Mouse (Mus musculus) liver, adult 2 months (tissue): ENCODE data around the gene Syt16. TPM values are rescaled to one million over a fixed set of nuclear protein-coding genes. Genes with fewer than 3 reads are reported as not detected.

Experiments used
- DNase-seq: peaks from one replicate; pipeline ENCODE4 v3.0.0-alpha.2; 2011; ENCODE audit warnings: low read depth, low spot score; ENCODE audit errors: extremely low read depth
- H3K27ac ChIP-seq: fragments of 200-500 bp; replicated peaks from 2 replicates; pipeline ENCODE4 v1.5.1; 2012; ENCODE audit warnings: low read depth, mild to moderate bottlenecking, control low read depth, inconsistent platforms, low read length; ENCODE audit not compliant: insufficient read depth
- H3K27me3 ChIP-seq: fragments of 200-500 bp; 2 replicates; pipeline ENCODE4 v1.6.1; 2012; ENCODE audit warnings: mild to moderate bottlenecking, moderate library complexity, low read length, inconsistent platforms; ENCODE audit not compliant: control insufficient read depth, insufficient read depth
- H3K36me3 ChIP-seq: fragments of 200-500 bp; 2 replicates; pipeline ENCODE4 v1.6.1; 2012; ENCODE audit warnings: low read length, inconsistent platforms; ENCODE audit not compliant: control insufficient read depth, insufficient read depth
- H3K4me1 ChIP-seq: fragments of 200-500 bp; 2 replicates; pipeline ENCODE4 v1.6.1; 2011; ENCODE audit warnings: low read length; ENCODE audit not compliant: control insufficient read depth, insufficient read depth
- H3K4me3 ChIP-seq: fragments of 200-500 bp; 2 replicates; pipeline ENCODE4 v1.5.1; 2011; ENCODE audit warnings: low read depth, mild to moderate bottlenecking, control low read depth, low read length, moderate library complexity; ENCODE audit not compliant: insufficient read depth
- H3K79me2 ChIP-seq: fragments of 200-500 bp; 2 replicates; pipeline ENCODE4 v1.6.1; 2012; ENCODE audit warnings: inconsistent platforms, mild to moderate bottlenecking, low read length, moderate library complexity; ENCODE audit not compliant: control insufficient read depth, insufficient read depth
- H3K9ac ChIP-seq: fragments of 200-500 bp; 2 replicates; pipeline ENCODE4 v1.6.1; 2012; ENCODE audit warnings: low read depth, mild to moderate bottlenecking, control low read depth, inconsistent platforms, low read length
- CTCF ChIP-seq: fragments of 200-500 bp; IDR thresholded peaks from 2 replicates; pipeline ENCODE4 v1.5.1; 2011; ENCODE audit warnings: low read depth, low read length, control low read depth
- POLR2A ChIP-seq: fragments of 200-500 bp; IDR thresholded peaks from 2 replicates; pipeline ENCODE4 v1.6.1; 2011; ENCODE audit warnings: low read length, control low read depth; ENCODE audit not compliant: insufficient read depth; ENCODE audit errors: extremely low read depth
- WGBS: fragments of 180-500 bp; shearing (Covaris S2); methylation state at CpG from one replicate; pipeline ENCODE4 v1.1.7; 2018; 5-methylcytosine and 5-hydroxymethylcytosine counted together
- polyA plus RNA-seq: library from polyadenylated mRNA; depleted of rRNA; stranded (reverse); fragments of >200 nt; gene quantifications from 2 replicates; pipeline ENCODE4 v1.2.3, GENCODE M21; 2012
- total RNA-seq: library from RNA; depleted of rRNA; stranded (reverse); fragments of >200 nt; gene quantifications from 2 replicates; pipeline ENCODE4 v1.2.3, GENCODE M21; 2014

Syt16 gene
- total and polyA plus RNA-seq, 2 experiments, result not detected

- no peak overlapping the region for H3K4me3 ChIP-seq
- no peak for DNase-seq
- no peaks in the 10 kb centered on the region for H3K4me1 ChIP-seq
- H3K9ac ChIP-seq, result no peak overlapping the region
- TF ChIP-seq CTCF, result no peak
- TF ChIP-seq POLR2A, result no peak
- no peaks in the 10 kb centered on the region for H3K27me3 ChIP-seq
- no peaks in the 10 kb centered on the region for H3K79me2 ChIP-seq
- H3K36me3 ChIP-seq, result peaks cover 49% of the 10 kb centered on the region
- 93% methylated on average over 3 of the region's 3 CpGs for whole genome bisulfite sequencing
- no peak overlapping the region for H3K27ac ChIP-seq
Measured at GRCm38 (mm10) chr12:73978144-73978543, 19.3 kb upstream of the Syt16 start.

- H3K36me3 ChIP-seq, result peaks cover 53% of the 10 kb centered on the region
- WGBS, result 88% methylated on average over 5 of the region's 5 CpGs
- no peaks in the 10 kb centered on the region for H3K79me2 ChIP-seq
- no peak overlapping the region for H3K27ac ChIP-seq
- H3K27me3 ChIP-seq, result no peaks in the 10 kb centered on the region
- no peak overlapping the region for H3K4me3 ChIP-seq
- H3K9ac ChIP-seq, result no peak overlapping the region
- TF ChIP-seq CTCF (no peak), POLR2A (no peak)
- H3K4me1 ChIP-seq, result no peaks in the 10 kb centered on the region
- DNase-seq, result no peak
Measured at GRCm38 (mm10) chr12:73979667-73980066, 17.8 kb upstream of the Syt16 start.

- peak; percentile 6 for DNase-seq
- H3K9ac ChIP-seq, result no peak overlapping the region
- TF ChIP-seq CTCF (no peak), POLR2A (no peak)
- WGBS, result 72% methylated on average over 14 of the region's 14 CpGs
- H3K27me3 ChIP-seq, result no peaks in the 10 kb centered on the region
- peaks cover 50% of the 10 kb centered on the region for H3K36me3 ChIP-seq
- no peaks in the 10 kb centered on the region for H3K4me1 ChIP-seq
- H3K79me2 ChIP-seq, result no peaks in the 10 kb centered on the region
- no peak overlapping the region for H3K4me3 ChIP-seq
- H3K27ac ChIP-seq, result no peak overlapping the region
Measured at GRCm38 (mm10) chr12:73982533-73982932, 14.9 kb upstream of the Syt16 start.

GRCm38 (mm10) chr12:73986299-73986698 lies 11.2 kb upstream of the Syt16 start:
- Histone ChIP-seq H3K36me3 (peaks cover 32% of the 10 kb centered on the region), H3K4me1 (no peaks in the 10 kb centered on the region), H3K4me3 (no peak overlapping the region), H3K79me2 (no peaks in the 10 kb centered on the region), H3K27ac (no peak overlapping the region), H3K9ac (no peak overlapping the region), H3K27me3 (no peaks in the 10 kb centered on the region)
- TF ChIP-seq CTCF (no peak), POLR2A (no peak)
- peak; percentile 12 for DNase-seq
- whole genome bisulfite sequencing, result 83% methylated on average over 7 of the region's 7 CpGs

- Histone ChIP-seq H3K27ac (no peak overlapping the region), H3K9ac (no peak overlapping the region), H3K4me1 (no peaks in the 10 kb centered on the region), H3K27me3 (no peaks in the 10 kb centered on the region), H3K79me2 (no peaks in the 10 kb centered on the region), H3K4me3 (no peak overlapping the region), H3K36me3 (peaks cover 17% of the 10 kb centered on the region)
- no peak for TF ChIP-seq CTCF
- no peak for TF ChIP-seq POLR2A
- no peak for DNase-seq
- 90% methylated on average over 4 of the region's 4 CpGs for WGBS
Measured at GRCm38 (mm10) chr12:73988393-73989008, 9.0 kb upstream of the Syt16 start.

- no peaks in the 10 kb centered on the region for H3K4me1 ChIP-seq
- H3K27me3 ChIP-seq, result no peaks in the 10 kb centered on the region
- no peak overlapping the region for H3K9ac ChIP-seq
- H3K79me2 ChIP-seq, result no peaks in the 10 kb centered on the region
- peaks cover 10% of the 10 kb centered on the region for H3K36me3 ChIP-seq
- TF ChIP-seq CTCF (peak; percentile 79), POLR2A (no peak)
- no peak overlapping the region for H3K27ac ChIP-seq
- peak; percentile 18 for DNase-seq
- H3K4me3 ChIP-seq, result no peak overlapping the region
Measured at GRCm38 (mm10) chr12:73989594-73989993, 7.9 kb upstream of the Syt16 start.
